Mouse (Mus musculus): ENCODE data around the gene Chchd5. TPM values are rescaled to one million over a fixed set of nuclear protein-coding genes. Genes with fewer than 3 reads are reported as not detected.
A peak's percentile ranks its signal among the peaks of the same experiment; 100 is the strongest.

Gene Chchd5
- polyA plus RNA-seq, 1 experiment from 2014 or later, result 29.1 TPM

- no peak overlapping the region for H3K9ac ChIP-seq
- no peak overlapping the region for H3K27ac ChIP-seq
- H3K4me1 ChIP-seq, result no peaks in the 10 kb centered on the region
- H3K4me3 ChIP-seq, result no peak overlapping the region
- H3K4me2 ChIP-seq (replicated peaks), result no peak overlapping the region
- no peaks in the 10 kb centered on the region for H3K9me3 ChIP-seq
- WGBS, result 74% methylated on average over 10 of the region's 10 CpGs
- H3K27me3 ChIP-seq, result no peaks in the 10 kb centered on the region
- no peaks in the 10 kb centered on the region for H3K36me3 ChIP-seq
- ATAC-seq (ENCODE audit: low FRiP score, low read depth), result no peak
These were observed 37.3 kb downstream of the Chchd5 start for GRCm38 (mm10) chr2:129166466-129167463.

GRCm38 (mm10) chr2:129173386-129173785, 43.9 kb downstream of the Chchd5 start:
- Histone ChIP-seq H3K36me3 (no peaks in the 10 kb centered on the region), H3K4me3 (no peak overlapping the region), H3K9ac (no peak overlapping the region), H3K9me3 (no peaks in the 10 kb centered on the region), H3K4me1 (0 out of 2 replicates have a peak, but pooled peaks cover 3% of the 10 kb centered on the region), H3K27ac (no peak overlapping the region), H3K27me3 (no peaks in the 10 kb centered on the region), H3K4me2 (replicated peaks) (no peak overlapping the region)
- WGBS, result 48% methylated on average over 10 of the region's 10 CpGs
- no peak for ATAC-seq (ENCODE audit: low FRiP score, low read depth)

- H3K9ac ChIP-seq, result no peak overlapping the region
- H3K27me3 ChIP-seq, result no peaks in the 10 kb centered on the region
- WGBS, result 39% methylated on average over 7 of the region's 7 CpGs
- 0 out of 2 replicates have a peak, but pooled peaks cover 3% of the 10 kb centered on the region for H3K4me1 ChIP-seq
- no peak overlapping the region for H3K4me2 ChIP-seq (replicated peaks)
- no peak overlapping the region for H3K4me3 ChIP-seq
- H3K27ac ChIP-seq, result no peak overlapping the region
- H3K36me3 ChIP-seq, result no peaks in the 10 kb centered on the region
- no peak for ATAC-seq (ENCODE audit: low FRiP score, low read depth)
- H3K9me3 ChIP-seq, result no peaks in the 10 kb centered on the region
These were observed 45.0 kb downstream of the Chchd5 start for GRCm38 (mm10) chr2:129174474-129174873.

- Histone ChIP-seq H3K9ac (no peak overlapping the region), H3K27ac (no peak overlapping the region), H3K36me3 (no peaks in the 10 kb centered on the region), H3K9me3 (no peaks in the 10 kb centered on the region), H3K4me2 (replicated peaks) (no peak overlapping the region), H3K4me3 (no peak overlapping the region), H3K4me1 (0 out of 2 replicates have a peak, but pooled peaks cover 5% of the 10 kb centered on the region), H3K27me3 (no peaks in the 10 kb centered on the region)
- 70% methylated on average over 2 of the region's 2 CpGs for WGBS
- no peak for ATAC-seq (ENCODE audit: low FRiP score, low read depth)
These were observed 46.1 kb downstream of the Chchd5 start for GRCm38 (mm10) chr2:129175636-129176035.

GRCm38 (mm10) chr2:129176676-129177420, 47.3 kb downstream of the Chchd5 start:
- H3K4me1 ChIP-seq, result 0 out of 2 replicates have a peak, but pooled peaks cover 5% of the 10 kb centered on the region
- no peak overlapping the region for H3K4me2 ChIP-seq (replicated peaks)
- no peak overlapping the region for H3K27ac ChIP-seq
- H3K9ac ChIP-seq, result no peak overlapping the region
- H3K4me3 ChIP-seq, result no peak overlapping the region
- no peaks in the 10 kb centered on the region for H3K27me3 ChIP-seq
- H3K36me3 ChIP-seq, result no peaks in the 10 kb centered on the region
- WGBS, result 75% methylated on average over 12 of the region's 12 CpGs
- ATAC-seq (ENCODE audit: low FRiP score, low read depth), result no peak
- H3K9me3 ChIP-seq, result no peaks in the 10 kb centered on the region

GRCm38 (mm10) chr2:129177661-129178060, 48.2 kb downstream of the Chchd5 start:
- H3K9me3 ChIP-seq, result no peaks in the 10 kb centered on the region
- ATAC-seq (ENCODE audit: low FRiP score, low read depth), result no peak
- H3K4me2 ChIP-seq (replicated peaks), result no peak overlapping the region
- 51% methylated on average over 3 of the region's 3 CpGs for WGBS
- H3K36me3 ChIP-seq, result no peaks in the 10 kb centered on the region
- H3K9ac ChIP-seq, result no peak overlapping the region
- 0 out of 2 replicates have a peak, but pooled peaks cover 5% of the 10 kb centered on the region for H3K4me1 ChIP-seq
- no peaks in the 10 kb centered on the region for H3K27me3 ChIP-seq
- no peak overlapping the region for H3K27ac ChIP-seq
- no peak overlapping the region for H3K4me3 ChIP-seq

GRCm38 (mm10) chr2:129178182-129178908, 48.8 kb downstream of the Chchd5 start:
- H3K36me3 ChIP-seq, result no peaks in the 10 kb centered on the region
- 0 out of 2 replicates have a peak overlapping the region, but pooled peaks have one; percentile 1 for H3K4me2 ChIP-seq (replicated peaks)
- no peak for ATAC-seq (ENCODE audit: low FRiP score, low read depth)
- H3K9me3 ChIP-seq, result no peaks in the 10 kb centered on the region
- H3K9ac ChIP-seq, result no peak overlapping the region
- 28% methylated on average over 10 of the region's 10 CpGs for WGBS
- no peaks in the 10 kb centered on the region for H3K27me3 ChIP-seq
- H3K27ac ChIP-seq, result no peak overlapping the region
- no peak overlapping the region for H3K4me3 ChIP-seq
- H3K4me1 ChIP-seq, result peaks cover 6% of the 10 kb centered on the region

- H3K27me3 ChIP-seq, result no peaks in the 10 kb centered on the region
- no peak overlapping the region for H3K4me2 ChIP-seq (replicated peaks)
- no peak for ATAC-seq (ENCODE audit: low FRiP score, low read depth)
- H3K9me3 ChIP-seq, result no peaks in the 10 kb centered on the region
- WGBS, result 68% methylated on average over 8 of the region's 8 CpGs
- no peak overlapping the region for H3K9ac ChIP-seq
- H3K4me3 ChIP-seq, result no peak overlapping the region
- H3K27ac ChIP-seq, result no peak overlapping the region
- H3K36me3 ChIP-seq, result no peaks in the 10 kb centered on the region
- peaks cover 20% of the 10 kb centered on the region for H3K4me1 ChIP-seq
These were observed 50.7 kb downstream of the Chchd5 start for GRCm38 (mm10) chr2:129179946-129180853.

GRCm38 (mm10) chr2:129181509-129181908, 52.0 kb downstream of the Chchd5 start:
- peaks cover 22% of the 10 kb centered on the region for H3K4me1 ChIP-seq
- H3K36me3 ChIP-seq, result no peaks in the 10 kb centered on the region
- no peak for ATAC-seq (ENCODE audit: low FRiP score, low read depth)
- no peak overlapping the region for H3K27ac ChIP-seq
- H3K9me3 ChIP-seq, result no peaks in the 10 kb centered on the region
- no peak overlapping the region for H3K4me2 ChIP-seq (replicated peaks)
- H3K4me3 ChIP-seq, result no peak overlapping the region
- no peak overlapping the region for H3K9ac ChIP-seq
- 90% methylated on average over 5 of the region's 5 CpGs for WGBS
- no peaks in the 10 kb centered on the region for H3K27me3 ChIP-seq

- ATAC-seq (ENCODE audit: low FRiP score, low read depth), result no peak
These were observed 52.9 kb downstream of the Chchd5 start for GRCm38 (mm10) chr2:129182412-129182811.

GRCm38 (mm10) chr2:129183561-129184031, 54.1 kb downstream of the Chchd5 start:
- H3K27ac ChIP-seq, result no peak overlapping the region
- 44% methylated on average over 14 of the region's 14 CpGs for WGBS
- H3K4me1 ChIP-seq, result peaks cover 19% of the 10 kb centered on the region
- no peaks in the 10 kb centered on the region for H3K27me3 ChIP-seq
- no peak overlapping the region for H3K9ac ChIP-seq
- ATAC-seq (ENCODE audit: low FRiP score, low read depth), result 0 out of 2 replicates have a peak, but pooled peaks have one; percentile 24
- no peak overlapping the region for H3K4me3 ChIP-seq
- 0 out of 2 replicates have a peak overlapping the region, but pooled peaks have one; percentile 9 for H3K4me2 ChIP-seq (replicated peaks)
- no peaks in the 10 kb centered on the region for H3K9me3 ChIP-seq
- no peaks in the 10 kb centered on the region for H3K36me3 ChIP-seq

More at GRCm38 (mm10) chr2:129182412-129182811, 52.9 kb downstream of the Chchd5 start:
- Histone ChIP-seq H3K4me2 (replicated peaks) (no peak overlapping the region), H3K27me3 (no peaks in the 10 kb centered on the region), H3K9ac (no peak overlapping the region), H3K4me3 (no peak overlapping the region), H3K9me3 (no peaks in the 10 kb centered on the region), H3K36me3 (no peaks in the 10 kb centered on the region), H3K4me1 (peaks cover 22% of the 10 kb centered on the region), H3K27ac (no peak overlapping the region)
- 88% methylated on average over 1 of the region's 1 CpGs for whole genome bisulfite sequencing
